Mouse (Mus musculus) thymus, postnatal 36 days (tissue): ENCODE data around the gene Mreg.

Source experiments
- DNase-seq, 2 experiments: peaks; one replicate each; pipeline ENCODE4 v3.0.0; 2022; ENCODE audit warnings: mixed read lengths in 2 of 2

Gene Mreg

DNA sequence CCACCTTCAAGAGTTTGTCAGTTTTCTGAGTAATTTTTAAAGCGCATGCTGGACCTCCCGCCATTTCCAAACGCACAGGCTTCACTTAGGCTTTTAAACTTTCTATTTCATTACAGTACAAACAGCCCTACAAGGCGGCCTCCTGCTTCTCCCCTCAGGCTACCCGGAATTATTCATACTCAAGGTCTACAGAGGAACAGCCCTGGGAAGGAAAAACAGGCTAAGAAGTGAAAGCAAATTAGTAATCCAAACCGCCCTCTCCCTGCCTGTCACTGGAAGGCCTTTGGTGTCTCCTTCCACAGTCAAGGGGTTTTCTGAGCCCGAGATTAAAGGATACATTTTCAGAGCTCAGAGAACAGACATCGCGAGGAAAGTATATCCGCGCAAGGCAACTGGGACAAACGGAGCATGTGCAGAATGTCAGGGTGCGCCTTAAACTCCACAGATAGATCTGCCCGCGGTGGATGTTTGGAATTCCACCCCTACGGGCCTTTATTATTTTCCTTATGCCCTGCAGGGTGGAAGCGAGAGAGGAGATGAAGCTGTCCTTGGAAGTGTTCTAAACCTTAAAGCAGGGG lies 90.4 kb downstream of the Mreg start:
- DNase-seq = no peak

DNA sequence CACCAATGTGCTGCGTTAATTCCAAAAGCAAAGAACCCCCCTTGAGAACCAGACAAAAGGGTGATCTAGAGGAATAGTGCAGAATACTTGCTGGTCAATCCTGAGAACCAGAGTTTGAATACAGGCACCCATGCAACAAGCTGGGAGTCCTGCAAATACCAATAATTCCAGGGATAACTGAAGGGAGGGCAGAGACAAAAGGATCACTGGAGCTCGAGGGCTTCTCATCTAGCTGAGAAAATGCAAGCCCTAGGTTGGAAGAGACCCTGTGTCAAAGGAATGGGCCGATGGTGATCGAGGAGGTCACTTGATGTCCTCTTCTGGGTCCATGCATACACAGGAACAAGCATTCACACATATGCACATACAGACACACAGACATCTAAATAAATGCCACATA lies 92.1 kb downstream of the Mreg start:
- no peak for DNase-seq

DNA sequence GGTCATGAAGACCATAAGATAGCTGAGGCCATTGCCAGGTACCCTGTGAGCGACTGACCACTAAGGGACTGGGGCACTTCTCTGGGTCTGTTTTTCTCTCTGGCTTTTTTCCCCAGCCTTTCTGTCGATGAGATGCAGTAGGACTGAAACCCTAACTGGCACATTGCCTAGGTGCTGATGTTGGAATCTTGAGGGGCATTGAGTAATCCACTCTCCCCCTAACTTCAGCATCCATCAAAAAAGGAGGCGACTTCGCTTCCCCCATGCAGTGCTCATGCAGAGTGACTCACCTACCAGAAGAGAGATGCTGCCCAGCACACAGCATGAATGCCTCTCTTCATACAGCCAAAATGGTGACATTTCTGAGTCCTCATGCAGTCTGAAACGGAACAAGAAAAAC lies 97.9 kb downstream of the Mreg start:
- no peak for DNase-seq
